ENCODE assay signal across 8 mouse cellular contexts in genomic region chr4:33735442-33735966, GRCm38 (mm10).
A peak's percentile ranks its signal among the peaks of the same experiment; 100 is the strongest.
DNase-seq lines count a peak whose midpoint lies in the region; ATAC-seq lines count a peak whose summit lies in the region.

No protein-coding gene starts in this region.

- WGBS in forebrain, embryonic 10.5 days: 47% methylated on average over 3 of the region's 3 CpGs
- 27% methylated on average over 3 of the region's 3 CpGs for WGBS in forebrain, embryonic 12.5 days

- no peaks in the 10 kb centered on the region for H3K36me3 ChIP-seq in forebrain, embryonic 10.5 days (replicated peaks)
- H3K36me3 ChIP-seq in forebrain, embryonic 12.5 days (replicated peaks): no peaks in the 10 kb centered on the region

- H3K4me3 ChIP-seq in forebrain, embryonic 10.5 days: no peak overlapping the region
- no peak overlapping the region for H3K4me3 ChIP-seq in forebrain, embryonic 12.5 days (replicated peaks)

- H3K4me1 ChIP-seq in forebrain, embryonic 10.5 days: peaks cover 28% of the 10 kb centered on the region
- peaks cover 16% of the 10 kb centered on the region for H3K4me1 ChIP-seq in forebrain, embryonic 12.5 days

- H3K4me2 ChIP-seq in forebrain, embryonic 12.5 days: no peak overlapping the region

- no peak for DNase-seq in forebrain, embryonic 10.5 days (ENCODE audit: extremely low spot score, low spot score)
- peak; percentile 38 for DNase-seq in left cerebral cortex, adult 11 months (ENCODE audit: low spot score)
- no peak for DNase-seq in left cerebral cortex, postnatal 10 days (ENCODE audit: extremely low spot score in 1 of 2, low spot score in 2 of 2)
- DNase-seq in cerebellum, postnatal 10 days: peak; percentile 36 to 43
- DNase-seq in left cerebral cortex, postnatal 25 days (ENCODE audit: low spot score in 2 of 2): peak; percentile 24 to 75
- no peak for DNase-seq in thymus, postnatal 36 days
- no peak for DNase-seq in embryo, embryonic 9.5 days (ENCODE audit: extremely low spot score)

- H3K27ac ChIP-seq in forebrain, embryonic 10.5 days: peak overlapping the region; percentile 42; the same call in 1 of the 2 replicates
- no peak overlapping the region for H3K27ac ChIP-seq in forebrain, embryonic 12.5 days

- intact Hi-C loops in left cerebral cortex, postnatal 10 days (cut with DNase I): no loop called here
- intact Hi-C loops in left cerebral cortex, postnatal 25 days (cut with DNase I): loop anchor here (5.0 to 10.0 kb wide), 2 partner anchors 147 to 499 kb away; no protein-coding TSS in a partner anchor

- no peaks in the 10 kb centered on the region for H3K27me3 ChIP-seq in forebrain, embryonic 10.5 days (ENCODE audit: poor library complexity, severe bottlenecking)
- H3K27me3 ChIP-seq in forebrain, embryonic 12.5 days: no peaks in the 10 kb centered on the region

- no peak overlapping the region for H3K9ac ChIP-seq in forebrain, embryonic 12.5 days

- no peaks in the 10 kb centered on the region for H3K9me3 ChIP-seq in forebrain, embryonic 10.5 days
- no peaks in the 10 kb centered on the region for H3K9me3 ChIP-seq in forebrain, embryonic 12.5 days

- no peak for ATAC-seq in forebrain, embryonic 12.5 days (ENCODE audit: low FRiP score)

Comparison
In these comparisons a context has a peak if more than half of its experiments do, and no peak if none do; other contexts are left out.
1. DNase-seq: peak in left cerebral cortex, adult 11 months (single experiment), cerebellum, postnatal 10 days (2 of 2) and left cerebral cortex, postnatal 25 days (2 of 2); none in forebrain, embryonic 10.5 days (single experiment), left cerebral cortex, postnatal 10 days (0 of 2), thymus, postnatal 36 days (0 of 2) and embryo, embryonic 9.5 days (single experiment).